Mouse (Mus musculus) embryonic fibroblast, embryonic 13.5 days (primary cell): ENCODE measurements around the gene Tmem186. TPM values are rescaled to one million over a fixed set of nuclear protein-coding genes. Genes with fewer than 3 reads are reported as not detected.

ENCODE experiments used
- H3K27ac ChIP-seq: 2 replicates; pipeline ENCODE4 v1.5.1; 2012; ENCODE audit warnings: low read length, control low read depth, inconsistent platforms; ENCODE audit not compliant: insufficient read depth
- H3K4me1 ChIP-seq: 2 replicates; pipeline ENCODE4 v1.6.1; 2011; ENCODE audit warnings: low read length; ENCODE audit not compliant: control insufficient read depth, insufficient read depth
- H3K4me3 ChIP-seq: 2 replicates; pipeline ENCODE4 v1.5.1; 2011; ENCODE audit warnings: mild to moderate bottlenecking, control low read depth, low read length; ENCODE audit not compliant: insufficient read depth
- CTCF ChIP-seq: IDR thresholded peaks from 2 replicates; pipeline ENCODE4 v1.5.1; 2011; ENCODE audit warnings: mild to moderate bottlenecking, control low read depth, low read length, moderate library complexity, borderline replicate concordance; ENCODE audit not compliant: insufficient read depth
- POLR2A ChIP-seq: IDR thresholded peaks from 2 replicates; pipeline ENCODE4 v1.6.1; 2011; ENCODE audit warnings: low read depth, mild to moderate bottlenecking, control low read depth, low read length, moderate library complexity
- polyA plus RNA-seq: library from polyadenylated mRNA; stranded (reverse); fragments of >200 nt; gene quantifications from 2 replicates; pipeline ENCODE4 v1.2.4, GENCODE M21; 2011; ENCODE audit warnings: low read depth; ENCODE audit not compliant: missing spikeins, insufficient read length

The Tmem186 gene
- polyA plus RNA-seq: 8.7 and 9.6 TPM in 2 replicates

- peak within 1 kb of the TSS; percentile 74 for H3K4me3 ChIP-seq
- H3K4me1 ChIP-seq: no peaks in the 10 kb centered on the region
- peak within 1 kb of the TSS; percentile 77 for H3K27ac ChIP-seq
- no peak for TF ChIP-seq CTCF
- TF ChIP-seq POLR2A: peak; percentile 63
These were observed at the start of gene Tmem186, which contains the start of gene Pmm2 for GRCm38 (mm10) chr16:8637217-8638051. Gene Tmem186 (minus strand): TSS chr16:8637712. Gene Pmm2 (plus strand): TSS chr16:8637674.

DNA sequence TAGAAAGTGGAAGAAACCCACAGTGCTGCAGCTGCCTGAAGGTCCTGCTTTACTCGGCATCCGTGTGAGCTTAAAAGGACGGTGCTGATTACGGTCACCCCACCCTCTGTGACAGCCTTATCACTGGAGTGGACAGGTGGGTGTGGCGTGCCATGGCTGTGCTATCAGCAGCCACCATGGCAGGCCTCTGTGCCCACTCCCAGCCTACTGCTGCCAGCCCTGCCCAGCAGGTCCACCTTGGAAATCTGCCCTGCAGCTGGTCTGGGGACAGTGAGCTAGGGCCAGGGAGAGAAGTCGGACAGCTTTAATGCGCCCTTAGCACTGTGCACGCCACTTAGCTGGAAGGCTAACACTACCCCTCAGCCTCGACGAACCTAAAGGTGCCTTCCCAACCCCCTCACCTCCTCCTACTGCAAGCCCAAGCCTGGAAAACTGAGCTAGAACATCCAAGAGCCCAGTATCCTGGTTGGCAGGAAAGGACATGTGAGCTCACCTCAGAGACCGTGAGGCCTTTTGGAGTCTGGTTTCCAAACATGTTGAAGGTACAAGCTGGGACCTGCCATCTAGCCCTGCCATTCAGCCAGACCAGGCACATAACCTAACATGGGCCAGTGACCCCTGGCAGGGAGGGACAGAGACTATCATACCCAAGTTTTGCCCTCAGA, 49.5 kb upstream of the Tmem186 start:
- TF ChIP-seq CTCF: no peak
- no peak for TF ChIP-seq POLR2A
- Histone ChIP-seq H3K4me3 (no peak overlapping the region), H3K27ac (no peak overlapping the region), H3K4me1 (no peaks in the 10 kb centered on the region)

GRCm38 (mm10) chr16:8686121-8686870, 48.8 kb upstream of the Tmem186 start:
- no peaks in the 10 kb centered on the region for H3K4me1 ChIP-seq
- no peak overlapping the region for H3K27ac ChIP-seq
- TF ChIP-seq CTCF: peak; percentile 59; the same call in 1 of the 2 replicates
- TF ChIP-seq POLR2A: no peak
- H3K4me3 ChIP-seq: no peak overlapping the region

- H3K4me1 ChIP-seq: no peaks in the 10 kb centered on the region
- no peak overlapping the region for H3K27ac ChIP-seq
- TF ChIP-seq CTCF: no peak
- no peak for TF ChIP-seq POLR2A
- no peak overlapping the region for H3K4me3 ChIP-seq
These were observed 47.6 kb upstream of the Tmem186 start for GRCm38 (mm10) chr16:8685087-8685486.

DNA sequence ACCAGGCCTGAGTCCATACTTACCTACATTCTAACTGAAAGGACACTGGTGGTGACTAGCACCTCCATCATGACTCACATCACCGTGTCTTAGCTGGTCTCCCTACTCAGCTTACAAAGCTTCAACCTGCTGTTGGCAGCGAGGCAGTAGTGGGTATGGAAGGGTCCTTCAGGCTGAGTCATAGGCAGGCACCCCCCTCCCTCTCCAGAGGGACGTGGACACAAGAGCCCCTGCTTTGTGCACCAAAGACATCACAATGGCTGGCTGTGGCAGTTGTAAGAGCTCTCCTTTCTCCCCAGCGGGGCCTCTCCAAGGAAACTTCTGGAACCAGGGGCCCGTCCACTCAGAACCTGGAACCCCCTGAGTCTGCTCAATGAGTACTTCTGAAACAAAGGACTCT, 43.0 kb upstream of the Tmem186 start, which contains the start of gene Gm5767:
Gm5767 (plus strand) TSS at position 301 of the 400 bp plus-strand sequence.
- H3K27ac ChIP-seq: no peak within 1 kb of the TSS
- no peaks in the 10 kb centered on the region for H3K4me1 ChIP-seq
- no peak within 1 kb of the TSS for H3K4me3 ChIP-seq
- TF ChIP-seq CTCF: no peak
- TF ChIP-seq POLR2A: no peak

GRCm38 (mm10) chr16:8679780-8680179, 42.3 kb upstream of the Tmem186 start:
- no peak for TF ChIP-seq POLR2A
- no peak for TF ChIP-seq CTCF
- H3K27ac ChIP-seq: no peak overlapping the region
- no peak overlapping the region for H3K4me3 ChIP-seq
- no peaks in the 10 kb centered on the region for H3K4me1 ChIP-seq

DNA sequence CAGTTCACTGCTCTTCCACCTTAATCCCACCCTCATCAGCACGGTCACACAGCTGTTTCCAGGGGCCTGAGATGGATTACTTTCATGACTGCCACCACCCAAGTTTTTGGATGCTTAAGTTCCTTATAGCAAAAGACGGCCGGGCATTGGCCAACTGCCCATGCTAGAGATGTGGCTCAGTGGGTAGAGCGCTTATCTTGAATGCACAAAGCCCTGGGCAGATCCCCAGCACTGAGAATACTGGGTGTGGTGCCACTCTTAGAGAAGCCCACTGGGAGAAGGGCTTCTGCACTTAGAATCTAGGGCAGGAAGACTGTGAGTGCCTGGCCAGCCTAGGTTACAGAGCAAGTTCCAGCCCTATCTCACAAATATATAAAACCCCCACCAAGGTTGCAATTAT, 41.2 kb upstream of the Tmem186 start:
- Histone ChIP-seq H3K27ac (no peak overlapping the region), H3K4me1 (no peaks in the 10 kb centered on the region), H3K4me3 (no peak overlapping the region)
- no peak for TF ChIP-seq POLR2A
- TF ChIP-seq CTCF: no peak

DNA sequence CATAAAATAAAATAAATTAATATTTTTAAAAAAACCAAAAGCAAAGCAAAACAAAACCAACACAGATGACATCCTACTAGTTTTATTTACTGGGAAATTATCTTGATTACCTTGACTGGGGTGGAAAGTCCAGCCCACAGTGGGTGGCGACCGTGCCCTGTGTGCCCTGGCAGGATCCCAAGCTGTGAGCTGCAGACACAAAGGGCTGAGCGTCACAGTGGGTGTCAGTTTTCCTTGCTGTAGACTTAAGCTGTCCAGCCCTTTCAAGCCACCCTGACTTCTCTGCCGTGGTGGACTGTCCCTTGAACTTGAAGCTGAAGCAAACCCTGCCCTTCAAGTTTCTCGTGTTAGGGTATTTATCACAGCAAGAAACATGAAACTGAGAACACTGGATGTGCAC, 40.5 kb upstream of the Tmem186 start:
- no peaks in the 10 kb centered on the region for H3K4me1 ChIP-seq
- no peak overlapping the region for H3K27ac ChIP-seq
- TF ChIP-seq CTCF (no peak), POLR2A (no peak)
- H3K4me3 ChIP-seq: no peak overlapping the region

DNA sequence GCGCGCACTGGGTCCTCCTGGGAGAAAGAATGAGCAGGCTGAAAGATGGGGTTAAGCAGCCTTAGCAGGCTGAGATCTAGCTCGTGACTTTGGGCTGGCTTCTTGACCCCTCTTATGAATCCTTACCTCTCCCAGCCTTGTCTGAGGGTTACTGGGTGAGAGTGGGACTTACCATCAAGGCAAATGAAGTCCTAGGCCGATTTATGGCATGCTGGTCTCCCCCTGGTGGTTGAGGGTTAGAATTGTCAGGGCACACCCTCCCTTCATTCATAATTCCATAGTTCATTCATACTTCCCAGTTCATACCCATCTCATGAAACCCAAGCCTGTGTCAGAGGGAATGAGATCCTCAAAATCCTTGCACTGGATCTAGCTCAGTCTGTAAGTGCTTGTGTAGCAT, 39.3 kb upstream of the Tmem186 start:
- no peak overlapping the region for H3K27ac ChIP-seq
- TF ChIP-seq CTCF: peak; percentile 67; the same call in 1 of the 2 replicates
- TF ChIP-seq POLR2A: no peak
- H3K4me1 ChIP-seq: no peaks in the 10 kb centered on the region
- no peak overlapping the region for H3K4me3 ChIP-seq
